Mouse (Mus musculus) heart, postnatal 0 days (tissue): ENCODE measurements around the gene Cpz.

Source experiments
- CTCF ChIP-seq: IDR thresholded peaks from 2 replicates; pipeline ENCODE4 v1.5.1; 2016; ENCODE audit warnings: antibody characterized with exemption, control low read depth, low read depth
- EP300 ChIP-seq: IDR thresholded peaks from 2 replicates; pipeline ENCODE4 v1.6.1; 2016; ENCODE audit warnings: antibody characterized with exemption, low read depth

DNA sequence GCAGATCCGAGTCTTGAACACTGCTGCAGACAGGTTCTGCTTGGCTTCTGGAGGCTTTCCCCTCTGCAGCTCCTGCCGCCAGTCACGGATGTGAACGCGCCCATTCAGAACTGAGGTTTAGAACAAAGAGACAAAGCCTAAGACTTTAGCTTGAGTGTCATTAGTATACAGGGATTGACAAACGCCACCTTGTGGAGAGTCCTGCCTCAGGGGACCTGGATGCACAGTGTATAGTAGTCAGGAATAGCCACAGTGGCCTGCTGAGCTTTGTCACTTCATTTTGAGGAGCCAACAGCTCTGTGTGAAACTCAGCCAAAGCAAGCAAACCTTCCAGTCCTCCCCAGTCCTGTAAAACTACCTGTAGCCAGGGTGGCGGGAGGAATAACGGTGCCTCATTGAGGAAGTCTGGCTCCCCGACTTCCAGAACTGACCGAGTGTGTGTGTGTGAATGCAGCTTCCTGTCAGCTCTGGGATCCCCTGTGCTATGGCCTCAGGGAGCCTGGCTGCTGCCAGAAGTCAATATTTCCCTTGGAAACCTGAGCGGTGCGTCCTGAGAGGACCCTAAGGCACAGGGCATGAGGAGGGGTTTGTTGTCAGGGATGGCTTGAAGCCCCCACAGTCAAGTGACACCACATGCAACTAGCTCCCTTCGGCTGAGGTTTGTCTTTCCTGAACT is 32.6 kb upstream of the Cpz start:
- TF ChIP-seq CTCF (peak; percentile 49), EP300 (no peak)
